Mouse (Mus musculus): ENCODE results near the gene Fhod1.

- TF ChIP-seq CTCF (IDR thresholded peaks at IDR 0.05; ENCODE audit: low read depth, low read length) (no peak), EP300 (IDR thresholded peaks at IDR 0.05; ENCODE audit: insufficient read depth, low read depth, low read length) (no peak)
Measured at GRCm38 (mm10) chr8:105311718-105312117, 36.0 kb downstream of the Fhod1 start.
